Mouse (Mus musculus) myocyte (in vitro differentiated cells): ENCODE measurements around the gene Crybb1. TPM values are rescaled to one million over a fixed set of nuclear protein-coding genes. Genes with fewer than 3 reads are reported as not detected.

Experiments
- H3K27me3 ChIP-seq: one replicate; pipeline ENCODE4 v1.6.1; 2011; ENCODE audit not compliant: control insufficient read depth, insufficient read depth, insufficient read length
- H3K36me3 ChIP-seq: one replicate; pipeline ENCODE4 v1.6.1; 2011; ENCODE audit not compliant: control insufficient read depth, insufficient read depth
- H3K4me2 ChIP-seq: one replicate; pipeline ENCODE4 v1.6.1; 2011; ENCODE audit warnings: low read depth, control low read depth
- H3K4me3 ChIP-seq: one replicate; pipeline ENCODE4 v1.5.1; 2011; ENCODE audit warnings: mild to moderate bottlenecking, control low read depth, moderate library complexity
- H3K79me2 ChIP-seq: one replicate; pipeline ENCODE4 v1.6.1; 2011; ENCODE audit not compliant: control insufficient read depth, insufficient read depth
- H3ac ChIP-seq: one replicate; pipeline ENCODE4 v1.6.1; 2011; ENCODE audit not compliant: control insufficient read depth, insufficient read length
- CEBPB ChIP-seq: IDR thresholded peaks from 2 replicates; pipeline ENCODE4 v1.6.1; 2011; ENCODE audit warnings: mild to moderate bottlenecking, moderate library complexity; ENCODE audit not compliant: poor library complexity, insufficient read depth, severe bottlenecking
- E2F4 ChIP-seq: IDR thresholded peaks from one replicate; pipeline ENCODE4 v1.6.1; 2011; ENCODE audit warnings: mild to moderate bottlenecking, control low read depth, moderate library complexity; ENCODE audit not compliant: insufficient read depth
- MAX ChIP-seq: IDR thresholded peaks from one replicate; pipeline ENCODE4 v1.6.1; 2011; ENCODE audit warnings: low read depth, mild to moderate bottlenecking, control low read depth
- MYOD1 ChIP-seq, 3 experiments: IDR thresholded peaks; one replicate each; pipeline ENCODE4 v1.6.1; 2011; ENCODE audit warnings: control low read depth in 2 of 3, low read depth in 2 of 3, mild to moderate bottlenecking in 2 of 3, moderate library complexity in 1 of 3; ENCODE audit not compliant: insufficient read length in 2 of 3, control insufficient read depth in 1 of 3
- MYOG ChIP-seq, 3 experiments: IDR thresholded peaks; one replicate each; pipeline ENCODE4 v1.6.1; 2011; ENCODE audit warnings: control low read depth in 2 of 3, low read depth in 2 of 3, mild to moderate bottlenecking in 2 of 3; ENCODE audit not compliant: insufficient read length in 2 of 3, control insufficient read depth in 1 of 3, insufficient read depth in 1 of 3
- POLR2A ChIP-seq: IDR thresholded peaks from one replicate; pipeline ENCODE4 v1.6.1; 2011; ENCODE audit warnings: low read depth, mild to moderate bottlenecking, control low read depth, moderate library complexity; ENCODE audit not compliant: insufficient read length
- POLR2AphosphoS2 ChIP-seq: IDR thresholded peaks from one replicate; pipeline ENCODE4 v1.6.1; 2011; ENCODE audit warnings: low read depth, control low read depth; ENCODE audit not compliant: insufficient read length
- REST ChIP-seq: IDR thresholded peaks from one replicate; pipeline ENCODE4 v1.6.1; 2011; ENCODE audit warnings: mild to moderate bottlenecking, control low read depth, moderate library complexity; ENCODE audit not compliant: insufficient read depth, insufficient read length
- SRF ChIP-seq: IDR thresholded peaks from one replicate; pipeline ENCODE4 v1.6.1; 2011; ENCODE audit warnings: low read depth; ENCODE audit not compliant: control insufficient read depth, insufficient read length
- TCF12 ChIP-seq: IDR thresholded peaks from one replicate; pipeline ENCODE4 v1.6.1; 2011; ENCODE audit warnings: mild to moderate bottlenecking, control low read depth; ENCODE audit not compliant: poor library complexity, insufficient read depth, severe bottlenecking
- TCF3 ChIP-seq: IDR thresholded peaks from one replicate; pipeline ENCODE4 v1.6.1; 2011; ENCODE audit warnings: low read depth, control low read depth; ENCODE audit not compliant: insufficient read length
- USF1 ChIP-seq: IDR thresholded peaks from one replicate; pipeline ENCODE4 v1.6.1; 2011; ENCODE audit warnings: low read depth, mild to moderate bottlenecking, control low read depth, moderate library complexity
- polyA plus RNA-seq: library from polyadenylated mRNA; unstranded; fragments of >200 nt; fragmentation: generic; extraction: Trizol; gene quantifications from one replicate; pipeline ENCODE4 v1.2.1, GENCODE M21; 2012; ENCODE audit warnings: missing spikeins

The Crybb1 gene
- polyA plus RNA-seq, 1 experiment = 0.36 TPM

- Histone ChIP-seq H3K27me3 (no peaks in the 10 kb centered on the region), H3ac (peak overlapping the region; percentile 9), H3K79me2 (peaks cover 70% of the 10 kb centered on the region), H3K4me2 (peak overlapping the region; percentile 99), H3K36me3 (no peaks in the 10 kb centered on the region), H3K4me3 (peak overlapping the region; percentile 84)
- peak; percentile 40 for TF ChIP-seq TCF12
- no peak for TF ChIP-seq REST
- TF ChIP-seq MYOG (IDR thresholded peaks at IDR 0.05; ENCODE audit: control insufficient read depth in 1 of 3, insufficient read depth in 1 of 3, insufficient read length in 2 of 3, low read depth in 2 of 3) = peak; percentile 38 to 83 (median 66)
- peak; percentile 12 to 68 (median 64) for TF ChIP-seq MYOD1 (IDR thresholded peaks at IDR 0.05; ENCODE audit: control insufficient read depth in 1 of 3, insufficient read length in 2 of 3, low read depth in 2 of 3)
- TF ChIP-seq POLR2A = peak; percentile 42
- no peak for TF ChIP-seq CEBPB
- no peak for TF ChIP-seq E2F4
These were observed 23.8 kb downstream of the Crybb1 start for GRCm38 (mm10) chr5:112279181-112280021.

GRCm38 (mm10) chr5:112280151-112280550 lies 24.5 kb downstream of the Crybb1 start:
- H3K4me3 ChIP-seq = peak overlapping the region; percentile 84
- no peak for TF ChIP-seq MAX
- no peak for TF ChIP-seq SRF
- TF ChIP-seq E2F4 = no peak
- TF ChIP-seq MYOG (IDR thresholded peaks at IDR 0.05; ENCODE audit: control insufficient read depth in 1 of 3, insufficient read depth in 1 of 3, insufficient read length in 2 of 3, low read depth in 2 of 3) = no peak
- no peak for TF ChIP-seq TCF3
- no peak for TF ChIP-seq POLR2A
- H3K4me2 ChIP-seq = peak overlapping the region; percentile 99

GRCm38 (mm10) chr5:112280863-112281660 lies 25.4 kb downstream of the Crybb1 start:
- no peak for TF ChIP-seq TCF3
- TF ChIP-seq MYOD1 (IDR thresholded peaks at IDR 0.05; ENCODE audit: control insufficient read depth in 1 of 3, insufficient read length in 2 of 3, low read depth in 2 of 3) = no peak
- TF ChIP-seq POLR2A = no peak
- TF ChIP-seq SRF = no peak
- no peak for TF ChIP-seq TCF12
- TF ChIP-seq MYOG (IDR thresholded peaks at IDR 0.05; ENCODE audit: control insufficient read depth in 1 of 3, insufficient read depth in 1 of 3, insufficient read length in 2 of 3, low read depth in 2 of 3) = no peak
- no peak for TF ChIP-seq USF1
- TF ChIP-seq E2F4 = no peak
- TF ChIP-seq POLR2AphosphoS2 = no peak
- peaks cover 87% of the 10 kb centered on the region for H3K79me2 ChIP-seq
- peak overlapping the region; percentile 84 for H3K4me3 ChIP-seq
- H3ac ChIP-seq = no peak overlapping the region
- H3K36me3 ChIP-seq = peaks cover under 1% of the 10 kb centered on the region
- no peaks in the 10 kb centered on the region for H3K27me3 ChIP-seq
- H3K4me2 ChIP-seq = peak overlapping the region; percentile 99

More at GRCm38 (mm10) chr5:112280151-112280550, 24.5 kb downstream of the Crybb1 start:
- Histone ChIP-seq H3K27me3 (no peaks in the 10 kb centered on the region), H3K36me3 (no peaks in the 10 kb centered on the region), H3K79me2 (peaks cover 77% of the 10 kb centered on the region), H3ac (peak overlapping the region; percentile 9)

DNA sequence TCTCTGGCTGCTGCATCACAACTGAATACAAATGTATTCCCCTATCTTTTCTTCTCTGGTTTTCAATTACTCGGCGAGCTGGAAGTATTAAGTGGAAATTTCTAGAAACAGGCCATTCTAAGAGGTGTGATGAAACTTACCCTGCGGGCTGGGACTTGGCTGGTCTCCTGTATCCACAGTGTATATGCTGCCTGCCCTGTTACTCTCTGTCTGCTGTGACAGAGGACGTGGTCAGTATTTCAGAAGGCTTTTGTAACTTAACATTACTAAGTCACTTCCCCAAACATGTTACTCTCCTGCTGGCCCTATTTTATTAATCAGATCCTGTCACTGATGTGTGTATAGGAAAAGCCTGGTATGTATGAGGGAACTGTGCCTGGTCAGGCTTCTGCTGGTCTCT lies 26.1 kb downstream of the Crybb1 start:
- Histone ChIP-seq H3K4me3 (no peak overlapping the region), H3K27me3 (no peaks in the 10 kb centered on the region), H3K36me3 (peaks cover 4% of the 10 kb centered on the region), H3K79me2 (peaks cover 93% of the 10 kb centered on the region), H3ac (no peak overlapping the region), H3K4me2 (peak overlapping the region; percentile 99)
- no peak for TF ChIP-seq E2F4
- TF ChIP-seq TCF3 = no peak
- no peak for TF ChIP-seq USF1
- no peak for TF ChIP-seq MYOD1 (IDR thresholded peaks at IDR 0.05; ENCODE audit: control insufficient read depth in 1 of 3, insufficient read length in 2 of 3, low read depth in 2 of 3)
- TF ChIP-seq TCF12 = no peak
- TF ChIP-seq REST = no peak
- TF ChIP-seq MAX = no peak
- TF ChIP-seq SRF = no peak
- no peak for TF ChIP-seq POLR2A
- TF ChIP-seq MYOG (IDR thresholded peaks at IDR 0.05; ENCODE audit: control insufficient read depth in 1 of 3, insufficient read depth in 1 of 3, insufficient read length in 2 of 3, low read depth in 2 of 3) = no peak
- TF ChIP-seq CEBPB = no peak
- TF ChIP-seq POLR2AphosphoS2 = no peak
